Mouse (Mus musculus): Measurements from ENCODE around the gene Tstd2. TPM values are rescaled to one million over a fixed set of nuclear protein-coding genes. Genes with fewer than 3 reads are reported as not detected.
A peak's percentile ranks its signal among the peaks of the same experiment; 100 is the strongest.

The Tstd2 gene
- 27.4 and 31.4 TPM in 2 replicates for total RNA-seq (2014; rRNA removed)
- polyA plus RNA-seq (2015; fragmentation: Nextera tagmentation; extraction: Ambion mirVana) = 12.3 and 19.3 TPM in 2 replicates

DNA sequence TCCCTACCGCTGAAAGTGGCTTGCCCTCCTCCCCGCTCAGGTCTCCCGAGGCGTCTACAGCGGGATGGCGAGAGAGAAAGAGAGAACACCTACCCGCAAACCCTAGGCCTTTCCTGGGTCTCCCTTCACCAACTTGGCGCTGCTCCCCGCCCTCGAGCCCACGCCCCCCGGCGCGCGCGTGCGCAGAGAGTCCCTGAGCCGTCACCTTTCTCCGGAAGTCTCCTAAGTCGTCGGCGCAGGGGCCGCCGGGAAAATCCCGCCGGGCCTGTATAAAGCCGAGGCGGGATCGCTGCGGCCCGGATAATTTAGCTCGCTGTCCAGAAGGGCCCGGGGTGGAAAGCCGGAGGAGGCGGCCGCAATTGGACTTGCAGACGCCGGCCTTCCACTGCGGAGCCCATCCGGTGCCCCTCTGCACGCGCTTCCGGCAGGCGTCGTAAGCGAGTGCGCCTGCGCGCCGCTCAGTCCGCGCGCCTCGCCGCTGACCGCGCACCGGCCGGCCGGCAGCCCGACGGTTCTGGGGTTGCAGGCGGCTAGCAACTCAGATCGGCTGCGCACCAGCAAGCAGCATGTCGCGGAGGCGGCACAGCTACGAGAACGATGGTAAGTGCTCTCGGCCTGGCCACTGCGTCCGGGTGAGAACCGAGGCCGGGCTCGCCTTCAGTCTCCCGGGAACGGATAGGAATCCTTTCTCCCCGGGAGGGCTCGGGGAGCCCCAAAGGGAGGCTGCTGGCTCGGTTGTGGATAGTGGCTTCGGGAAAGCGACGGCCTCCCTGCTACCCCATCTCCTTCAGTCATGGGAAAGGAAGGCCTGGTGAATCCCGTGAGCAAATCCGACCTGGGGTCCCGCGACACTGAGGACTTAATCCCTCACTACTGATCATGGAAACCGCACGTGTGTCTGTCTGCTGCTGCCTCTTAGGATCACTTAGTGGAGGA, at the start of gene Tstd2, which contains the start of gene Ncbp1:
TSS of gene Tstd2 (minus strand) at position 408 of the 936 bp plus-strand sequence.
TSS of gene Ncbp1 (plus strand) at position 327 of the 936 bp plus-strand sequence.
- no peaks in the 10 kb centered on the region for H3K9me3 ChIP-seq (ENCODE audit: low read length)
- peak within 1 kb of the TSS; percentile 73 for H3K4me2 ChIP-seq (ENCODE audit: low read depth)
- WGBS = under 1% methylated on average over 87 of the region's 90 CpGs
- ATAC-seq (peak; percentile 92), DNase-seq (peak; percentile 97)
- no peaks in the 10 kb centered on the region for H3K27me3 ChIP-seq (ENCODE audit: insufficient read depth, low read length)
- peak within 1 kb of the TSS; percentile 83 for H3K4me3 ChIP-seq (ENCODE audit: low read depth, low read length)
- peak within 1 kb of the TSS; percentile 97 for H3K27ac ChIP-seq (ENCODE audit: low read depth, low read length)
- TF ChIP-seq CTCF (IDR thresholded peaks at IDR 0.05; ENCODE audit: low read depth) = no peak
- H3K4me1 ChIP-seq (ENCODE audit: insufficient read depth) = peaks cover 17% of the 10 kb centered on the region
- peaks cover 7% of the 10 kb centered on the region for H3K36me3 ChIP-seq (ENCODE audit: insufficient read depth)
- H3K9ac ChIP-seq = peak within 1 kb of the TSS; percentile 95

DNA sequence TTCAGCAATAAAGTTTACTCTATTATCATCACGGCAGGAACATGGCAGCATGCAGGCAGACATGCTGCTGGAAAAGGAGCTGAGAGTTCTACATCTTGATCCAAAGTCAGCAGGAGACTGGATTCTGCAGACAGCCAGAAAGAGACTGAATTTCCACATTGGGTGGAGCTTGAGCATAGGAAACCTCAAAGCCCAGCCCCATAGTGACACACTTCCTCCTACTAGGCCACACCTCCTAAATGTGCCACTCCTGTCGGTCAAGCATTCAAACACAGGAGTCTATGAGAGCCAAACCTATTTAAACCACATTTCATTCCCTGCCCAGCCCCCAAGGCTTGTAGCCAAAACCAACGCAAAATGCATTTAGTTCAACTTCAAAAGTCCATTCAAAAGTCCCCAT, 48.0 kb upstream of the Tstd2 start:
- Histone ChIP-seq H3K9ac (no peak overlapping the region), H3K36me3 (ENCODE audit: insufficient read depth) (peaks cover 80% of the 10 kb centered on the region), H3K27me3 (ENCODE audit: insufficient read depth, low read length) (no peaks in the 10 kb centered on the region), H3K4me2 (ENCODE audit: low read depth) (no peak overlapping the region), H3K4me1 (ENCODE audit: insufficient read depth) (no peaks in the 10 kb centered on the region), H3K4me3 (ENCODE audit: low read depth, low read length) (no peak overlapping the region), H3K27ac (ENCODE audit: low read depth, low read length) (no peak overlapping the region), H3K9me3 (ENCODE audit: low read length) (no peaks in the 10 kb centered on the region)
- DNase-seq = no peak
- no peak for ATAC-seq
- no peak for TF ChIP-seq CTCF (IDR thresholded peaks at IDR 0.05; ENCODE audit: low read depth)
- WGBS = 74% methylated on average over 3 of the region's 3 CpGs

DNA sequence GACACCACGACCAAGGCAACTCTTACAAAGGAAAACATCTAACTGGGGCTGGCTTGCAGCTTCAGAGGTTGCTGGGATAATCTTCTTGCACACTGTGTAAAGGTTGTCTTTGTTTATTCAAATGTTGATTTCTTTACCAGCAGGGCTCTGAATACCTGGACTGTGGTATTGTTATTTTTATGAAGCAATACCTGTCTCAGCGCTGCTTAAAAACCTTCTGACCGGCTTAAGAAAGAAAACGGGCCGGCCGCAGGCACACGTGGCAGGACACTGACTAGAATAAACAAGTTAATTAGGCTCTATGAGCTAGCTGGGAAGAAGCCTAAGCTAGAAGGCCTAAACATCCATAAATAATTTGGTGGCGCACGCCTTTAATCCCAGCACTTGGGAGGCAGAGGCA, 47.4 kb upstream of the Tstd2 start:
- H3K4me3 ChIP-seq (ENCODE audit: low read depth, low read length) = no peak overlapping the region
- no peaks in the 10 kb centered on the region for H3K4me1 ChIP-seq (ENCODE audit: insufficient read depth)
- H3K27ac ChIP-seq (ENCODE audit: low read depth, low read length) = no peak overlapping the region
- H3K4me2 ChIP-seq (ENCODE audit: low read depth) = no peak overlapping the region
- no peaks in the 10 kb centered on the region for H3K27me3 ChIP-seq (ENCODE audit: insufficient read depth, low read length)
- no peak for TF ChIP-seq CTCF (IDR thresholded peaks at IDR 0.05; ENCODE audit: low read depth)
- H3K36me3 ChIP-seq (ENCODE audit: insufficient read depth) = peaks cover 81% of the 10 kb centered on the region
- no peaks in the 10 kb centered on the region for H3K9me3 ChIP-seq (ENCODE audit: low read length)
- ATAC-seq (no peak), DNase-seq (no peak)
- no peak overlapping the region for H3K9ac ChIP-seq
- 72% methylated on average over 9 of the region's 9 CpGs for WGBS

DNA sequence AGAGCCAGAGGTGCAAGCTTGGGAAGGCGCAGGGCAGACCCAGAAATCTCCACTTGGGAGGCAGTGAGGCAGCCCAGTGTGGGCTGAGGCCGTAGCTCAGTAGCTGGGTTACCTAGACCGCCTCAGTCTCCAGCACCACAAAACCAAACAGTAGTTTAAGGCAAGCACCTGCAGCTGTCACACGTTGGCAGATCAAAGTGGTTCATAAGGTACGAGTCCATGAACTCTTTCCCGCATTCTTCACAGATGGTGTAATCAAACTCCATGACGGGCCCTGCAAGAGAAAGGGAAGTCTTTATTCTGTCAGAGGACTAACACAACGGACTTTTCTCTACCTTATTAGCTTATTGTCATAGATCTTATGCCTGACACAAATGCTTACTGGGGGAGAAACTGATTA, 46.9 kb upstream of the Tstd2 start:
- Histone ChIP-seq H3K4me2 (ENCODE audit: low read depth) (no peak overlapping the region), H3K27ac (ENCODE audit: low read depth, low read length) (no peak overlapping the region), H3K36me3 (ENCODE audit: insufficient read depth) (peaks cover 78% of the 10 kb centered on the region), H3K4me1 (ENCODE audit: insufficient read depth) (no peaks in the 10 kb centered on the region), H3K27me3 (ENCODE audit: insufficient read depth, low read length) (no peaks in the 10 kb centered on the region), H3K9ac (no peak overlapping the region), H3K9me3 (ENCODE audit: low read length) (no peaks in the 10 kb centered on the region), H3K4me3 (ENCODE audit: low read depth, low read length) (no peak overlapping the region)
- WGBS = 66% methylated on average over 8 of the region's 8 CpGs
- no peak for TF ChIP-seq CTCF (IDR thresholded peaks at IDR 0.05; ENCODE audit: low read depth)
- DNase-seq (no peak), ATAC-seq (no peak)

DNA sequence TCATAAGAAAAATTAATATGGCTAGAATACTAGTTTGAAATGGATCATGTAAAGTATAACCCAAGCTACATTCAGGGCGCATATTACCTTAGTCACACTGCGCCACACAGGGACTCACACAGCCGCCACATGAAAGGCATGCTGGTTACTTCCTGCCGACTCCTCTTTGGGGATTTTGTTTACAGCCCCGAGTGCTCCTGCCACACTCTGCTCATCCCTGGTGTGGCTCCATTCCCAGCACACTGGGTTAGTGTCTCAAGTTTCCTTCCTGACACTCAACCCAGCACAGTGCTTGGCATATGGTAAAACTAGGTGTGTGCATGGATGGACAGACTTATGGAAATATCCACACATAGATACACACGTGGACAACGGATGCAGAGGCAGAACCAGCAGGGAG, 43.7 kb upstream of the Tstd2 start:
- H3K9me3 ChIP-seq (ENCODE audit: low read length) = no peaks in the 10 kb centered on the region
- H3K4me1 ChIP-seq (ENCODE audit: insufficient read depth) = no peaks in the 10 kb centered on the region
- ATAC-seq (no peak), DNase-seq (no peak)
- WGBS = 91% methylated on average over 7 of the region's 7 CpGs
- no peak overlapping the region for H3K9ac ChIP-seq
- peaks cover 85% of the 10 kb centered on the region for H3K36me3 ChIP-seq (ENCODE audit: insufficient read depth)
- TF ChIP-seq CTCF (IDR thresholded peaks at IDR 0.05; ENCODE audit: low read depth) = no peak
- H3K4me3 ChIP-seq (ENCODE audit: low read depth, low read length) = no peak overlapping the region
- H3K4me2 ChIP-seq (ENCODE audit: low read depth) = no peak overlapping the region
- H3K27ac ChIP-seq (ENCODE audit: low read depth, low read length) = no peak overlapping the region
- H3K27me3 ChIP-seq (ENCODE audit: insufficient read depth, low read length) = no peaks in the 10 kb centered on the region

DNA sequence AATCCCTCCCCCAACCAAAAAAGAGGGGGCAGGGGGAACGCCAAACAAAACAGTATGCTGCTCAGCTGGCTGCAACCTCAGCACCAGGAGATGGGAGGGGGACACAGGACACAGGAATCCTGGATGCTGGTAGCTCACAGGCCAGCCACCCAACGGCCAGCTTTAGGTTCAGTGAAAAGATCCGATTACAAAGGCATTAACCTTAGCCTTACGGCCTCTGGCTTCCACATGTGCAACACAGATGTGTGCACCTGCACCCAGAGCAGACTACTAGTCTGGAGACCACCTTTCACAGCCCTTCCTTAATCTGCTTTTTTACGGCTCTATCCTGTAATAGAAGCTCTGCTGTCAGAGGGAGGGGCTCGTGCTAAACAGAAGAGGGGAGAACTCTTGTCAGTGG, 42.7 kb upstream of the Tstd2 start:
- DNase-seq (no peak), ATAC-seq (no peak)
- Histone ChIP-seq H3K36me3 (ENCODE audit: insufficient read depth) (peaks cover 94% of the 10 kb centered on the region), H3K4me3 (ENCODE audit: low read depth, low read length) (no peak overlapping the region), H3K4me2 (ENCODE audit: low read depth) (no peak overlapping the region), H3K27ac (ENCODE audit: low read depth, low read length) (no peak overlapping the region), H3K9me3 (ENCODE audit: low read length) (no peaks in the 10 kb centered on the region), H3K9ac (no peak overlapping the region), H3K27me3 (ENCODE audit: insufficient read depth, low read length) (no peaks in the 10 kb centered on the region), H3K4me1 (ENCODE audit: insufficient read depth) (no peaks in the 10 kb centered on the region)
- TF ChIP-seq CTCF (IDR thresholded peaks at IDR 0.05; ENCODE audit: low read depth) = no peak
- 78% methylated on average over 6 of the region's 6 CpGs for WGBS

DNA sequence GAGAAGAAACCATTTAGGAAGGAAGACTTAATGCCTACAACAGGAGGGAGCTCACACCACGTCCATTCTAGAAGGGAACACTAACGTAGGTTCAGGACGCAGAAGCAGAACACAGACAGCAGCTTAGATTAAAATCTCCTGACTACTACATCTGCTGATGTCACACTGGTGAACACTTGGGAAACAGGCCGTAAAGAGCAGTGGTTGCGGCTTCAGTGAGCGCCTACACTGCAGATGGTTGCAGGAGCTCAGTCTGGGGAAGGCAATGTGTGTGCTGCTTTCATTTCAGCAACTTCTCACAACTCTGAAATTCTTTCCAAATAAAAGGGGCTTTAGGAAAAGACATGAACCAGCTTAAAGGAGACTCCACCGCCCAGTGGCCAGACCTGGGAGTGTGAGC, 39.0 kb upstream of the Tstd2 start:
- whole genome bisulfite sequencing = 85% methylated on average over 7 of the region's 7 CpGs
- H3K9ac ChIP-seq = no peak overlapping the region
- H3K27me3 ChIP-seq (ENCODE audit: insufficient read depth, low read length) = no peaks in the 10 kb centered on the region
- no peak overlapping the region for H3K4me2 ChIP-seq (ENCODE audit: low read depth)
- no peaks in the 10 kb centered on the region for H3K9me3 ChIP-seq (ENCODE audit: low read length)
- H3K36me3 ChIP-seq (ENCODE audit: insufficient read depth) = peaks cover 93% of the 10 kb centered on the region
- no peaks in the 10 kb centered on the region for H3K4me1 ChIP-seq (ENCODE audit: insufficient read depth)
- TF ChIP-seq CTCF (IDR thresholded peaks at IDR 0.05; ENCODE audit: low read depth) = no peak
- ATAC-seq (peak; percentile 17; the same call in 1 of the 2 replicates), DNase-seq (no peak)
- no peak overlapping the region for H3K4me3 ChIP-seq (ENCODE audit: low read depth, low read length)
- H3K27ac ChIP-seq (ENCODE audit: low read depth, low read length) = no peak overlapping the region
